Mouse (Mus musculus) gastrocnemius, postnatal 14 days (tissue): Measurements from ENCODE around the gene Gm20388. TPM values are rescaled to one million over a fixed set of nuclear protein-coding genes. Genes with fewer than 3 reads are reported as not detected.

Source experiments
- DNase-seq: peaks from one replicate; pipeline ENCODE4 v3.0.0; 2021; ENCODE audit warnings: mixed read lengths
- intact Hi-C: fragments of 180-260 bp; cut with DNase I; formaldehyde crosslinking; loops from one replicate; pipeline ENCODE4 v1.15.1; 2025; ENCODE audit warnings: low total_unique reads
- total RNA-seq, 2 experiments: library from RNA; stranded (reverse); gene quantifications; 2 replicates each; pipeline ENCODE4 v1.2.3; 2021

Gene Gm20388
- total RNA-seq, 2 experiments from 2014 or later, result 5.6 to 6.0 TPM

DNA sequence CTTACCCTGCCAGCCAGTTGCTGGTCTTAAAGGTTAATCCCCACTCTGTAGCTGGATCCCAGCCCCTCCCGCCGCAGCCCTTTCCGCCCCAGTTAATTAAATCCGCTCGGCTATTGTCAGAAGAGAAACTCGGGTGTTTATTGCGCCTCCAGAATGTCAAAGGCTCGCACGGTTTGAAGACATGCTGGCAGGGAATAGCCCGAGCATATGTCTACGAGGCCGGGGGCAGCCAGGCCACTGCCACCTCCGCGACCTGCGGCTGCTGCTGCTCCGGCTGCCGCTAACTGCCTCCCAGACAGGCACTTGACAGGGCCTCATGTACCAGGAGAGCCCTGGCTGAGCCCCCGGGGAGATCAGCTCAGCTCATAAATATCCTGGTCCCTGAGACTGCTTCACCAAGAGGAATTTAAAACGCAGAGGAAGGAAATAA is 594.5 kb downstream of the Gm20388 start:
- no peak for DNase-seq
- intact Hi-C loops, result no loop called here

DNA sequence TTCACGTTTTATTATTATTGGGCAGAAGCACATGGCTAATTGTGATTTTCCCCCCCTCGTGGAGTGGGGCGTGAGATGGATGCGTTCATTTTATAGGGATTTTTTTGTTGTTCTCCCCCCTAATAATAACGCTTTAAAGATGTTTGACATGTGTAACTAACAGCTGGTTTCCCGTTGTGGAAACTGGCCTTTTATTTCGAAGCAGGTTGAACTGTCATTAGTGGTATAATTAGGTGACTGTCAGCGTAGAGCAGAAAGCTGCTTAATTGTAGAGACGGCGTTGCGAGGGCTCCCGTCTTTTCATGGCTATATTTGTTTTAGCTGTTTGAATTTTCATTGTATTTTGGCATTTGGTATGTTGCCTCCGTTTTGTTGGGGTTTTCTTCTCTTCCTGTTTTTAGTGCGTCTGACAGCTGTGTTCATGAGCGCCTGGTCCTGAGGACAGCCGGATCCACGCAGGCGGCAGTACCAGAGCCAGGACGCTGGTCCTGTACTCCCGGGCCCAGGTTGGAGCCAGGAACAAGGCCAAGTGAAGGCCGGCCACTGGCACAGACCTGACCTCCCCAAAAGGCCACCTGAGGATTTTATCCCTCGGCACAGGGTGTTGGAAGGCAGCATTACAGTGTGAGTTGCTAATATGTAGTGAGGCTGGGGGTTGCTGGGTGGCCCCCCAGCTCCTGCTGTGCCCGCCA is 595.1 kb downstream of the Gm20388 start:
- intact Hi-C loops, result no loop called here
- no peak for DNase-seq

DNA sequence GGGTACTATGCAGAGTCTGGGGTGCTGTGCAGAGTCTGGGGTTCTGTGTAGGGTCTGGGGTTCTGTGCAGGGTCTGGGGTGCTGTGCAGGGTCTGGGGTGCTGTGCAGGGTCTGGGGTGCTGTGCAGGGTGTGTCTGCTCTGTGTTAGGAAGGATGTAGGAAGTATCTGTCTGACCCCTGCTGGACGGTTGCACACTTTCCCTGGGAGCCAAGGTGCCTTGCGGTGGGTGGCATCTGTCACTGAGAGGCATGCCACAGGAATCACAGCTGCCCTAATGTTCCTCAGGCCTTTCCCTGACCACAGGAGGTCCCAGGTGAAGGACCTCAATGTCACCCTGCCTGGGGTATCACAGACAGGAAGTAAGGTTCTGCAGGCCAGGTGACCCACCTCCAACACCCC is 595.9 kb downstream of the Gm20388 start:
- no peak for DNase-seq
- intact Hi-C loops, result no loop called here

DNA sequence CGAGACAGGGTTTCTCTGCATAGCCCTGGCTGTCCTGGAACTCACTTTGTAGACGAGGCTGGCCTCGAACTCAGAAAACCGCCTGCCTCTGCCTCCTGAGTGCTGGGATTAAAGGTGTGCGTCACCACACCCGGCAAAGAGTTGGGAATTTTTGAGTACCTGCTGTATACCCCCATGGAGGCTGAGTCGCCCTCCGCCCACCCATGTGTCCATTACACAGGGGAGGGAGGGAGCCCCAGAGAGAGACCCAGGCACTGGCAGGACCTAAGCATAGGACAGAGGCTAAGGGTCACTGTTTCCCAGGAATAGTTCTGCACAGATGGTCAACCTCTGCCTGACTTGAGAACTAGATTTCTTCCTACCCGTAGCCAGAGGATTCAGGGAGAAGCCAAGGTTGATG is 596.6 kb downstream of the Gm20388 start:
- intact Hi-C loops, result no loop called here

DNA sequence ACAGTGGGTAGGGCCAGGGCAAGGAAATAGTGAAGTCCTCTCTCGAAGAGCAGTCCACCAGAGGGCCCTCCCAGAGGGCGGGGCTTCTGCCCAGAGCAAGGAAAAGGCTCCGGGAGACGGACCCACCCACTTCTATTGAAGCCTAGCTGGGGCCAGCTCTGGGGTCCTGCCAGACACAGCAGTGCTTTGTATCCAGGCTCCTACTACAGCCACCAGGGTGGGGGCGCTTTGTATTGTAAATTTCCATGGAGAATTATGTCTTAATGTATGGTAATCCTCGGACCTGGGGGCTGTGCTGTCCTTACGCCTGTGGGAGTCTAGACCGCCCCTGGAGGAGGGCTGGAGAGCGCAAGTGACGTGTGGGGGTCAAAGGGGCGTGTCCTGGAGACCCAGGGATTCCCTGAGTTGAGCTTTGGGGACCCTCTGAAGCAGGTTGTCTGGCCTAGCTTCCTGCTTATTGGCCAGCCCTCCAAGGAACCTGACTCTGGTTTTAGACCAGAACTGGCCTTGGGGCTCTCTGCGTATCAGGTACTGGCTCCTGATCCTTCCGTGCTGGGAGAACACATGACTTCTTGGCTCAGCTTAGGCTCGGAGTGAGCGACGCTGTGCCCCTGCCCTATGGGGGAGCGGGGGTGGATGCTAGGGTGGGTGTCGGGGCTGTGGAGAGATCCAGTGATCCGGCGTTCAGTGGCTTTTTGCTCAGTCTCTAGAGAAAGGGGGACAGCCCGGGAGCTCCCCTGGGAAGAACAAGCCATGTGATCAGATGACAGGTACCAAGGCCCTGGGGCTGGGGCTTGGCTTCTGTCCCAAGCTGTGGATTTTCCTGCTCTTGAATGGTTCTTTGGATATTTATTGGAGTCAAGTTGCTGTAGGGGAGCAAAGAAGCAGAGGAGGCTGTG is 598.7 kb downstream of the Gm20388 start:
- DNase-seq, result peak; percentile 54
- intact Hi-C loops, result no loop called here

More for the DNA sequence above, 596.6 kb downstream of the Gm20388 start:
- DNase-seq, result no peak

DNA sequence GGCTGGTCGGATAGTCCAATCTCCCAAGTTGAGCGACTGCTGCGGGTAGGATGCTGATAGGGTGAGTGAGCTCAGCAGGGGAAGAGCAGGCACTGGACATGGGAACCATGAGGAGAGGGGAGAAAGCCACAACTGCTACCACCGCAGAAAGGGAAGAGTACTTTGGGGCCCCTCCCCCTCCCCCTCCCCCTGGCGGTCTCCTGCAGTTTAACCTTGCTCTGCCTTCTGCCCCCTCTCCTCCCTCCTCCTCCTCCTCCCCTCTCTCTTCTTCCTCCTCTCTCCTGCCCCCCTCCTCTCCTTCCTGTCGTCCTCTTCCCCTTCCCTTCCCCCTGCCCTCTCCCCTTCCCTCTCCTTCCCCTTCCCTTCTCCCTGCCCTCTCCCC is 599.4 kb downstream of the Gm20388 start:
- no peak for DNase-seq
- intact Hi-C loops, result no loop called here

GRCm38 (mm10) chr8:120510863-120511457 is 600.3 kb downstream of the Gm20388 start:
- intact Hi-C loops, result no loop called here
- no peak for DNase-seq

GRCm38 (mm10) chr8:120511737-120512136 is 601.1 kb downstream of the Gm20388 start:
- DNase-seq, result no peak
- intact Hi-C loops, result no loop called here

GRCm38 (mm10) chr8:120512326-120512725 is 601.7 kb downstream of the Gm20388 start:
- intact Hi-C loops, result no loop called here

GRCm38 (mm10) chr8:120513145-120513544 is 602.5 kb downstream of the Gm20388 start:
- intact Hi-C loops, result no loop called here
- no peak for DNase-seq

More at GRCm38 (mm10) chr8:120512326-120512725, 601.7 kb downstream of the Gm20388 start:
- DNase-seq, result no peak

- intact Hi-C loops, result no loop called here
- DNase-seq, result no peak
Observed at GRCm38 (mm10) chr8:120513638-120514461, 603.2 kb downstream of the Gm20388 start.

DNA sequence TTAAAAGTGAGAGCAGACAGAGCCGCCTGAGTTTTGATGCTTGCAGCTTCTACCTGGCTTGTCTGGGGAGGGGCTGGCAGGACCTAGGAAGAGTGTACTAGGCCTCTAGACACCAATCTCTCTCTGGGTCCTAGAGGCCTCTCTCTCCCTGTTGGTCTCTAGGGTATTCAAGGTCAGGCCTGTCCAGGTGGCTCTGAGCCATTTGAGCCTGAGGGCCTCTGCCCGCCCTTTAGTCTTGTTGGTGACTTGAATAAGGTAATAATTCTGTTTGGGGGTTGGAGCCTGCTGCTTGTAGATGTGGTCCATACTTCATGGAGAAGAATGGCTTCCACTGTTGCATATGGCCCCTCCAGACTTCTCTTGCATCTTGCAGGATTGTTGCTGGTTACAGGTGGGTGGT is 604.6 kb downstream of the Gm20388 start:
- no peak for DNase-seq
- intact Hi-C loops, result no loop called here

DNA sequence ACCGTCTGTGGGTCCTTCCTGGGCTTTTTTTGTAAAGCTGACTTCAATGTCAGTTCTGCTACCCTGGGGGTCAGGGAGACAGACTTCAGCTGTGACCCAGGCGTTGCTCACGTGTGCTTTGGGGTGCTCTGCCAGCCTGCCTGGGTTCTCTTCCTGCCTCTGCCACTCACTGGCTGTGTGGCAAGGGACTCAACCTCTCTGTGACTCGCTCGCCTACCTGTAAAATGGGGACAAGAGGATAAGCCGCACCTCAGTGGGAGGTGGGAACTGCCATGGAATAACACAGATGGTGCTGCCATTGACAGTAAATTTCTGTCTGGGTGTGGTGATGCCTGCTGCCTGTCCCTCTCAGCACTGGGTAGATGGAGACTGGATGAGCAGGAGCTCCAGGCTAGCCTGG is 605.0 kb downstream of the Gm20388 start:
- no peak for DNase-seq
- intact Hi-C loops, result no loop called here

- intact Hi-C loops, result no loop called here
- DNase-seq, result peak; percentile 66
Observed at GRCm38 (mm10) chr8:120516182-120516755, 605.6 kb downstream of the Gm20388 start.

DNA sequence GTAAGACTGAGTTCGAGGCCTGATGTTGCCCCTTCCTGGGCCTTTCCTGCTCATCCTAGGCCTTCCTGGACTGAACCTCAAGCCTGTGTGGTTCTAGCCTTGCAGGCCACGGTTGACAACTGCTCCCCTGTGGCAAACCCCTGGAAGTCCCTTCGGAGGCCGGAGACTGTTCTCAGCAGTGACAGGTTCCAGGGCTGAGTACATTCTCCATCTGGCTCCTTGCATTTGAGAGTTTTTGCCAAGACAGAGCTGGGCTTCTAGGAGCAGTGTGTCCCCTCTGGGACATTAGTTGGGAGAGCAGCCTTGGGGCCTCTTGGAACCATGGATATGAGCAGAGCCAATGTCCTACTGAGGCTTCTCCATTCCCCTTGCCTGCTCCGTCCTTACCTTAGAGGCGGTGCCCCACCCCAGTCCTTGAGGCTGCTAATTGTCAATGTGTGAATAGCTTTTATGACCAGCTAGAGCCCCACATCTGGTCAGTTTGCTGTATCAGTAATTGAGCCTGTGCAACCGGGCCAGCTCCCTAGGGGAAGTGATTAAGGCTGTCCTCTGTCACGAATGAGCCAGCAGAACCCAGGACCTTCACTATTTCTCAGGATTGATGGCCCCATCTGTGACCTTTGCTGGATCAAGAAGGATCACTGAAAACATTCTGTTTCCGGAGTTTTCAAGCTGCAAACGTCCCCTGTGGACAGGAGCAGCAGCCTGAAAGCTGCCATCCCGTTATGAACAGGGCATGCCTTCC is 607.2 kb downstream of the Gm20388 start:
- DNase-seq, result no peak

DNA sequence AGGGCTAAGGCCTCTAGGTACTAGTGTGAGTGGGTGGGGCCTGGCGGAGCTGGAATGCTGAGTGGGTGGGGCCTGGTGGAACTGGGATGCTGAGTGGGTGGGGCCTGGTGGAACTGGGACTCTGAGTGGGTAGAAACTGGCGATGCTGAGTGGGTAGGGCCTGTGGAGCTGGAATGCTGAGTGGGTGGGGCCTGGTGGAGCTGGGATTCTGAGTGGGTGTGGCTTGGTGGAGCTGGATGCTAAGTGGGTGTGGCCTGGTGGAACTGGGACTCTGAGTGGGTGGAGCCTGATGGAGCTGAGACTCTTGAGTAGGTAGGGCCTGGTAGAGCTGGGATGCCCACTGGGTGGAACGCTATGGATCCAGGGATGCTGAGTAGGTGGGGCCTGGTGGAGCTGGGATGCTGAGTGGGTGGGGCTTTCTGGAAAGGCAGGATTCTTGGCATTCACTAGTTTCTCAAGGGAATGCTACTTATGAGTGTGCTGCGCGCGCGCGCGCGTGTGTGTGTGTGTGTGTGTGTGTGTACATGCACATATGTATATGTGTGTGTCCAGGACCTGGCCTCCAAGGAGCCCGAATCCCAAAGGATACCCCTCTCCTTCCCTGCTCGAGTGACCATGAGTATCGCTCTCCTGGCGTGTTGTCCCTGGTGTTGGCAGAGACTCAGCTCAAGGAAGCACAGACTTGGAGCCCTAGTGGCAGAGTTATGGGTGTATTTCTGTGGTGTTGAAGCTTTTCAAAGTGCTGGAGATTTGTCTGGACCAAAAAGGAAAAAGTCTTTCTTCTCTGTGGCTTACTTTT is 608.3 kb downstream of the Gm20388 start:
- peak; percentile 56 for DNase-seq
- intact Hi-C loops, result no loop called here

More for the DNA sequence above, 607.2 kb downstream of the Gm20388 start:
- intact Hi-C loops, result no loop called here

- intact Hi-C loops, result loop anchor here (10.0 kb wide), 1 partner anchor 195 kb away; no protein-coding TSS in a partner anchor
- no peak for DNase-seq
Observed at GRCm38 (mm10) chr8:120520287-120520686, 609.6 kb downstream of the Gm20388 start.
